Mouse (Mus musculus) forelimb bud, embryonic 11.5 days (tissue): ENCODE measurements around the gene Rfx5.

Source experiments
- DNase-seq: peaks from one replicate; pipeline ENCODE4 v3.0.0-alpha.2; 2012; ENCODE audit warnings: low read depth, low spot score

Gene Rfx5

GRCm38 (mm10) chr3:94989159-94989761 is 35.4 kb downstream of the Rfx5 start:
- no peak for DNase-seq

GRCm38 (mm10) chr3:94996946-94997345 is 43.1 kb downstream of the Rfx5 start:
- DNase-seq, result peak; percentile 75

GRCm38 (mm10) chr3:95002569-95002968 is 48.7 kb downstream of the Rfx5 start:
- DNase-seq, result no peak

GRCm38 (mm10) chr3:95003273-95003672 is 49.4 kb downstream of the Rfx5 start:
- no peak for DNase-seq

GRCm38 (mm10) chr3:95005651-95006050 is 51.8 kb downstream of the Rfx5 start:
- DNase-seq, result no peak

- DNase-seq, result no peak
Observed at GRCm38 (mm10) chr3:95007706-95008105, 53.8 kb downstream of the Rfx5 start.

GRCm38 (mm10) chr3:95010396-95010795 is 56.5 kb downstream of the Rfx5 start:
- no peak for DNase-seq
